Mouse (Mus musculus) testis, postnatal 10 days (tissue): ENCODE data around the gene Bcdin3d.
A peak's percentile ranks its signal among the peaks of the same experiment; 100 is the strongest.

ENCODE experiments used
- DNase-seq: peaks from one replicate; pipeline ENCODE4 v3.0.0; 2021; ENCODE audit warnings: low spot score

Bcdin3d gene

DNA sequence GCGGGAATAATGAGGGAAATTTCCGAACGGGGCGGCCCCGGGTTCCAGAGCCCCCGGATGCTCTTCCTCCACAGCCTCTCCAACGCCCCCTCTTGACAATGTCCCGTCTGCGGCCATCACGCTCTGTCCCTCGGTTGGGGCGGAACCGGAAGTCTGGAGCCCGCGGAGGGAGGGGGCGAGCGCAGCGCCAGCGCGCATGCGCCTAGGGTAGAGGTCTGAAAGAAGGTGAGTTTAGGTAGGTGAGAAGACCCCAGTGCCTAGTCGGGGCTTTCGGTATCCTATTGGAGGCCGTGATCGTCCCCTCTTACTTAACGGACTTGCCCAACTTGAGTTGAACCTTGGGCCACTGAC, at the start of gene Bcdin3d:
Gene Bcdin3d (minus strand): TSS at position 155 of the 351 bp plus-strand sequence.
- peak; percentile 93 for DNase-seq

DNA sequence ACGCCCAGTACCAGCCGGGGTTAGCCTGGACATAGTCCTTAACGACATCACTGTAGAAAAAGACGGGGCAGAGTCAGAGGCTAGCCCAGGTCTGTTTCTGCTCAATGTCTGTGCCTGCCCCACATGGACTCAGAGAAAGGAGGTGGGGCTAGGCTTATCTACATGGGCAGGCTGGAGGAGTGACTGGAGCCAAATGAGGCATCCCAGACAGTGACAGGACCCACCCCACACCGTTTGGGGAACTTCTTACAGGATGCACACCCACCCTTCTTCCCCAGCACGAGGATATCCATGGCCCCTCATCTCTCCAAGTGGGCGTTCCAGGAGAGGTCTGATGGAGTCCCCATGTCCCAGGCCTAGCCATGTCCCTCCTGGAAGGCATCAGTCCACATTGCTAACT, 45.8 kb upstream of the Bcdin3d start:
- DNase-seq: no peak

GRCm38 (mm10) chr15:99519626-99520025, 45.1 kb upstream of the Bcdin3d start:
- no peak for DNase-seq

DNA sequence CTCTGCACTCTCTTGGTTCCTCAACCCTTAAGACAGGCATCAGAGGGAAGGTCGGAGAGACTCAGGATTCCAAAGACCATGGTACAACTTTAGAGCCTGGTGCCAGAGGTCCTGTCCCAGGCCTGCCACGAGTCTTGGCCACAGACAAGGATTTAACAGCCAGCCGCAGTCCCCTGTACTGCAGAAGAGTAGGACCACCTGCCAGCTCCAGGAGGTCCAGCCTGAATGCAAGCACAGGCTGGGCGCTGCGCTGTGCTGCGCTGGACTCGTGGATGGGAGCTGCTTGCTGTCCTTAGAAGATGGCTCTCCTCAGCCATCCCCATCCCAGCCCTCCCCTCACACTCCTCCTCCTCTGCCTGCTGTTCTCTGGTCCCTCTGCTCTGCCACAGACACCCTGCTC, 43.2 kb upstream of the Bcdin3d start:
- DNase-seq: no peak

DNA sequence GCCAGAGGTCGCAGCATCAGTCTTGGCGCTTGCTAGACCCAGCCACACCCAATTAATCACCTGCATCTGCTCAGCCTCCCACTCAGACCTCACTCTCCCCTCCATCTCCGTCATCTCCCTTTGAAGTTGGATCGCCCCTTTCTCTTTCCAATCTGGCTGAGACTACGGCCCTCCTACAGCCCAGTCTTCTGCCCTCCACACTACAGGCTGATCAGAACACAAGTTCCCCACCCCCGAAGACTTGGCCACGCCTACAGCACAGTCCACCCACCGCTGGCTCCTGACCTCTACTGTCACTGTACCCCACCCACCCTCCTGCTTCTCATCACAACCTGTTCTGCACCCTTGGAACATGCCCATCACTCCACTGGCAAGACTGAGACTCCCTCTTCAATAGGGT, 42.2 kb upstream of the Bcdin3d start:
- no peak for DNase-seq

- peak; percentile 67 for DNase-seq
These were observed 37.4 kb upstream of the Bcdin3d start for GRCm38 (mm10) chr15:99511797-99512525.

- no peak for DNase-seq
These were observed 36.1 kb upstream of the Bcdin3d start for GRCm38 (mm10) chr15:99510621-99511020.

- DNase-seq: no peak
These were observed 35.3 kb upstream of the Bcdin3d start for GRCm38 (mm10) chr15:99509840-99510239.

DNA sequence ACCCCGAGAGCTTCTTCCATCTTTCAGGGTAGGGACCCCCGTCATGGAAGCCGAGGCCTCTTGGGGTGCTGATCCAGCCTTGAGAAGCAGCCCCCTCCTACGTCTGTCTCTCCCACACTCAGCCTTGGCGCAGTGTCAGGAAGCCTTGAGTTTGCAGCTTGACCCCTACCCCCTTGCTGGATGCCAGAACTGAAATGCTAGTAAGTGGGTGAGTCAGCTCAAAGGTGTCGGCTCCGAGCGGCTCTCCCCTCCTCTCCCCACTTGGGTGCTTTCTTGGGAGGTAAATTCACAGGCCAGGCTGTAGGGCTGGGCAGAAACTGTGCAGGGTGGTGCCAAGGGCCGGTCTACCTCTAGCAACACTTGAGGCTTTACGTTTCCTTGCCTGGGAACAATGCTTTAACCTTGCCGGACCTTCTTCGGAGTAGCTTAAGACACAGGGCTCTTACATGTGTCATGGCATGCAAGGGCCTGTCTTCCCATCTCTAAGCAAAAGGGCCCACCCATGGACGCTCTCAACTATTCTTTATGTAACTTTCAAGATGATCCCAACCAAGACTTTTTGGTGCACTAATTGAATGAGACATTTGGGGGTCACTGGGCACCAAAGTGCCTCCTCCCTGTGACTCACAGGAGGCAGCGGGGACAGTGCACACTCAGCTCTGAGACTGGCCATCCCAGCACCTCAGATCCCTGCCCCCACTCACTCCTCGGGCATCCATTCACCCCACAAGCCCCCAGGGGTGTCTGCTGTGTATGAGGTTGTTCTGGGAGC, 31.0 kb upstream of the Bcdin3d start:
- peak; percentile 74 for DNase-seq

- DNase-seq: no peak
These were observed 28.7 kb upstream of the Bcdin3d start for GRCm38 (mm10) chr15:99503256-99503655.

GRCm38 (mm10) chr15:99502311-99502831, 27.8 kb upstream of the Bcdin3d start:
- no peak for DNase-seq

DNA sequence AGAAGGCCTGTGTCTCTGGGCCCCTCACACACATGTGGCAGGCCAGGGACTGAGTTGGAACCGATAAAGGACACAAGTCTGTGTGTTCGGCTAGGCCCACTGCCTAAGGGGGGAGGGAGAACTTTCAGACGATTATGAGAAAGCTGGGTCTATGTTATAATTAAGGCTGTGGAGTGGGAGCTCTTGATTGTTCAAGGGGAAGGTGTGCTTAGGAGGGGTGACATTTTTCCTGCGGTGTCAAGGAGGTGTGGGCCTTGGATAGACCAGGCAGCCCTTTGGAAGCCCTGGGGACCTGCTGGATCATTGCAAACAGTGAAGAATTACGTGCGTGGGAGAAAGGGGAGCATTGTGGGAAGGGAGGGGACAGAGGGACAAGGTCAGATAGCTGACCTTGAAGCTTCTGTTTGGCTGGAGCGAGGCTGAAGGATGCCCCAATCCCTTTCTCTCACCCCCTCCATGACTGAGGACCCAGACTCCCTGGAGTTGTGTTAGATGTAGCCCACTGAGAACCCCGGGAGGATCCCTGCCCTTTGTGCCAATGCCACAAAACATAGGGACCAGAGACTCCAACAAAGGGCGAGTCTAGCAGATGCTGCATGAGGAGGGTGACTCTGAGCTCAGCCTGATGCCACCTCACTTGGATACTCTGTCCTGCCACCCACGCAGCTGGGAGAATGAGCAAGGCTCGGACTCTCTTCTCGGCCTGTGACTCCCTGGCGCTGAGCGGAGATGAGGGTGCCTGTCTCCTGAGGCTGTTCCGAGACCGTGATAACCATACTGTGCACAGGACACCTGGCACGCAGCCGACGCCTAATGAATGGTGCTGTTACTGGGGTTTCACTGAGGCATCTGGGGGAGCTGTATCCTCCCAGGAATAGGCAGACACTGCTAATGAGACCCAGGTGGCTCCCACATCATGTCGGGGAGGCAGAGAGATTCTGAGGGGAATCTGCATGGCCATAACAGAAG, 27.0 kb upstream of the Bcdin3d start:
- peak; percentile 87 for DNase-seq

GRCm38 (mm10) chr15:99500320-99500719, 25.8 kb upstream of the Bcdin3d start:
- DNase-seq: no peak

GRCm38 (mm10) chr15:99499726-99500125, 25.2 kb upstream of the Bcdin3d start:
- DNase-seq: no peak

DNA sequence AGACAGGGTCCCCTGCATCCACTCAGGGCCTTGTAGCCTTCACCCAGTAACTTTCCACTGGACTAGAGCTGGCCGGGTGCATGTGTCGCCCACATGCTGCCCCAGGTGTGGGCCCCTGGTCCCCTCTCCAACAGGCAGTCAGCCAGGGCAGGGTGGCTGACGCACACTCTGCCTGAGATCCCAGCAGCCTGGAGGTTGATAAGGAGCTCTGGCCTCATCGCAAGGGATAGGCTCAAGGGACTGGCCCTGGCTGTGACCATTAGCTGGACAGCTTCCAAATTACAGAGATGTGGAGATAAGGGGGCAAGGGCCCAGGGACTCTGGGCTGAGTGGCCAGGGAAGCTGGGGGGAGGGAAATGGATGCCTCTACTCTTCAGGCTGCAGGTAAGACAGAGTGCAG, 24.3 kb upstream of the Bcdin3d start:
- no peak for DNase-seq

- no peak for DNase-seq
These were observed 23.8 kb upstream of the Bcdin3d start for GRCm38 (mm10) chr15:99498356-99498755.

- DNase-seq: peak; percentile 71
These were observed 23.2 kb upstream of the Bcdin3d start for GRCm38 (mm10) chr15:99497527-99498242.

GRCm38 (mm10) chr15:99497061-99497460, 22.5 kb upstream of the Bcdin3d start:
- DNase-seq: peak; percentile 67

DNA sequence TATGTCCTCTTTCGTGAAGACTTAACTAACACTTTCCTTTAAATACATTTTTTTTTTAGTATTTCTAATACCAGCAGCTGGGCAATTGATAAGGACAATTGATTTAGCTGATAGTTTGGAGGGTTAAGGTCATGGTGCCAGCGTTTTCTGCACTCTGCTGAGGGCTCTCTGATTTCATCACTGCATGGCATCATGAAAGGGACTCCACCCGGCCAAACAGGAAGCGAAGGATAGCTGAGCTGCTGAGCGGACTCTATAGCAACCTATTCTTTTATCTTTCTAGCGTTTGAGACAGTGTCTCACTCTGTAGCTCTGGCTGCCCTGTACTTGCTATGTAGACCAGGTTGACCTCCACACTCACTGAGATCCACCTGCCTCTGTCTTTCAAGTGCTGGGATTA, 10.2 kb upstream of the Bcdin3d start:
- no peak for DNase-seq

- DNase-seq: no peak
These were observed 1.3 kb upstream of the Bcdin3d start for GRCm38 (mm10) chr15:99475814-99476213.

DNA sequence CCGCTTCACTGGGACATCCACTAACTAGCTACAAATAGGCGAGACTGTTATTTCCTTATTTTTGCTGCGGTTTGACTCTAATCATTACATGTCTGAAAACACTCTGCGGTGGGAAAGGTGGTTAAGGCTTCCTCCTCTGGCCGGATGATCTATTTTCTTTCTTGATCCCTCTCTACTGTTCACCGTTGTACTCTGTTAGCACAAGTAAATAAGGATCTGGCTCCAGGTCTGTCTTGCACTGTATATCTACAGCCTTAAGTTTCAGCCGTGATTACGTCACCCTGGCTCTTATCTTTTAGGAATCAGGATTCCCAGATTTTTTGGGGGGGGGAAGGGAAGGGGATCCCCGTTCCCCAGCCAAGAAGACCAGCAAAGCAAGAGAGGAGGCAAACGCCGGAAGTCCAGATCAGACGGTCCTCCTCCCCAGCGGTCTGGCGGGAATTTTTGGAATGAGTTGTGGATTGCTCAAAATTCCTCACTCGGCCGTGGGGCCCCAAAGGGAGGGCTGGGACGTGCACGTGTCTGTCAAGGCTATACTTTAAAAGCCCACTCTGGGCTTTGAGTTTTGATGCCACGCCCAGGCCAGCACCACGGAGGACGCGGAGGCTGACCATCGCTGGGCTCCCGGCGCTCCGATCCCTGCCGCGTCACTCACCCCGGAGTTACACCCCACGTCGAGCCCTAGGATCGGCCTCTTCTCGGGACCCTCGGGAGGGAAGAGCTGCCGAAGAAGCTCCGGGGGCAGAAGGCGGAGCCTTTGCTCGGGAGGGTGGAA, 542 bp downstream of the Bcdin3d start:
- DNase-seq: peak; percentile 74
